Mouse (Mus musculus): ENCODE data around the gene Akr1c6. TPM values are rescaled to one million over a fixed set of nuclear protein-coding genes. Genes with fewer than 3 reads are reported as not detected.

Akr1c6 gene
- polyA plus RNA-seq, 1 experiment from 2014 or later: not detected

Other genes with a start within 250 kb of the Akr1c6 start
- 0.21 and 0.52 TPM in 2 replicates for gene Akr1c13, start 243.2 kb upstream of the Akr1c6 start, polyA plus RNA-seq (2016; fragmentation: Nextera tagmentation; extraction: Ambion mirVana)
- 0.15 and 0.26 TPM in 2 replicates for gene Akr1c19, start 205.6 kb upstream of the Akr1c6 start, polyA plus RNA-seq (2016; fragmentation: Nextera tagmentation; extraction: Ambion mirVana)
- gene Akr1c12, start 154.9 kb upstream of the Akr1c6 start, polyA plus RNA-seq (2016; fragmentation: Nextera tagmentation; extraction: Ambion mirVana): 0.15 TPM in 1 of 2 replicates, not detected in the other
- gene Akr1c20, start 89.0 kb downstream of the Akr1c6 start, polyA plus RNA-seq (2016; fragmentation: Nextera tagmentation; extraction: Ambion mirVana): not detected in 2 replicates
- gene Akr1c21, start 139.8 kb downstream of the Akr1c6 start, polyA plus RNA-seq (2016; fragmentation: Nextera tagmentation; extraction: Ambion mirVana): not detected in 2 replicates
- 54.6 and 59.1 TPM in 2 replicates for gene Akr1e1, start 174.9 kb downstream of the Akr1c6 start, polyA plus RNA-seq (2016; fragmentation: Nextera tagmentation; extraction: Ambion mirVana)